In genomic region chr2:10825278-10826133, GRCm38 (mm10) we compare ENCODE assay signal across 8 mouse cellular contexts.
DNase-seq lines count a peak whose midpoint lies in the region; ATAC-seq and TF ChIP-seq lines count a peak whose summit lies in the region.

No protein-coding gene starts in this region.

- no peak for TF ChIP-seq POLR2A in CH12.LX (IDR thresholded peaks at IDR 0.05; ENCODE audit: low read depth, low read length)
- TF ChIP-seq POLR2A in embryonic fibroblast, embryonic 13.5 days (IDR thresholded peaks at IDR 0.05; ENCODE audit: low read depth, low read length): no peak
- TF ChIP-seq POLR2A in testis, adult 2 months (IDR thresholded peaks at IDR 0.05; ENCODE audit: control insufficient read depth, low read depth, low read length): no peak

- H3K4me1 ChIP-seq in CH12.LX (ENCODE audit: control insufficient read depth in 1 of 2, insufficient read depth in 2 of 2): peaks cover 0 to 4% of the 10 kb centered on the region in 2 experiments; a peak in 1 of 4 replicates
- no peaks in the 10 kb centered on the region for H3K4me1 ChIP-seq in embryonic fibroblast, embryonic 13.5 days (ENCODE audit: control insufficient read depth, insufficient read depth, low read length)
- H3K4me1 ChIP-seq in heart, postnatal 0 days (ENCODE audit: control insufficient read depth, insufficient read depth): no peaks in the 10 kb centered on the region
- H3K4me1 ChIP-seq in liver, embryonic 14.5 days (replicated peaks; ENCODE audit: control insufficient read depth in 2 of 2, insufficient read depth in 2 of 2, low read length in 1 of 2): no peaks in the 10 kb centered on the region
- no peaks in the 10 kb centered on the region for H3K4me1 ChIP-seq in neural tube, embryonic 11.5 days (ENCODE audit: control insufficient read depth, insufficient read depth, low read length)
- no peaks in the 10 kb centered on the region for H3K4me1 ChIP-seq in testis, adult 2 months (ENCODE audit: control insufficient read depth, insufficient read depth, low read length)

- ATAC-seq in heart, postnatal 0 days (ENCODE audit: insufficient read depth, low read depth): no peak
- no peak for ATAC-seq in liver, embryonic 14.5 days (ENCODE audit: insufficient read depth)
- peak; percentile 65 for ATAC-seq in neural tube, embryonic 11.5 days (ENCODE audit: insufficient read depth, low FRiP score, low TSS enrichment)

- TF ChIP-seq CTCF in CH12.LX (conservative IDR thresholded peaks at IDR 0.05 in 1 of 2, IDR thresholded peaks at IDR 0.05 in 1 of 2; ENCODE audit: low read depth in 2 of 2, low read length in 2 of 2): peak; percentile 51 to 77
- peak; percentile 53; the same call in 1 of the 2 replicates for TF ChIP-seq CTCF in embryonic fibroblast, embryonic 13.5 days (IDR thresholded peaks at IDR 0.05; ENCODE audit: borderline replicate concordance, insufficient read depth, low read length)
- peak; percentile 76 for TF ChIP-seq CTCF in heart, postnatal 0 days (IDR thresholded peaks at IDR 0.05; ENCODE audit: low read depth)
- peak; percentile 72 for TF ChIP-seq CTCF in liver, embryonic 14.5 days (IDR thresholded peaks at IDR 0.05; ENCODE audit: low read depth)
- TF ChIP-seq CTCF in testis, adult 2 months (IDR thresholded peaks at IDR 0.05; ENCODE audit: control insufficient read depth, insufficient read depth, insufficient replicate concordance, low read depth, low read length): peak; percentile 69; the same call in 1 of the 2 replicates

- TF ChIP-seq RAD21 in CH12.LX (IDR thresholded peaks at IDR 0.05; ENCODE audit: low read depth, low read length): peak; percentile 57

- H3K4me3 ChIP-seq in CH12.LX (replicated peaks in 1 of 3; ENCODE audit: low read depth in 2 of 3, low read length in 2 of 3, poor library complexity in 1 of 3): peak overlapping the region; percentile 40 to 53 (median 40)
- H3K4me3 ChIP-seq in embryonic fibroblast, embryonic 13.5 days (ENCODE audit: insufficient read depth, low read length): peak overlapping the region; percentile 50
- peak overlapping the region; percentile 47 for H3K4me3 ChIP-seq in heart, postnatal 0 days (ENCODE audit: low read depth, low read length)
- peak overlapping the region; percentile 26 to 63 for H3K4me3 ChIP-seq in liver, embryonic 14.5 days (ENCODE audit: insufficient read depth in 1 of 2, low read depth in 2 of 2, low read length in 2 of 2)
- peak overlapping the region; percentile 29 for H3K4me3 ChIP-seq in neural tube, embryonic 11.5 days (ENCODE audit: low read depth, low read length)
- H3K4me3 ChIP-seq in testis, adult 2 months (ENCODE audit: control insufficient read depth, low read depth, low read length): peak overlapping the region; percentile 67

- peak overlapping the region; percentile 25; the same call in 1 of the 2 replicates for H3K9ac ChIP-seq in CH12.LX (ENCODE audit: insufficient read depth, low read depth)
- peak overlapping the region; percentile 47; the same call in 1 of the 2 replicates for H3K9ac ChIP-seq in heart, postnatal 0 days (replicated peaks; ENCODE audit: low read depth, low read length)
- no peak overlapping the region for H3K9ac ChIP-seq in liver, embryonic 14.5 days (replicated peaks)
- H3K9ac ChIP-seq in neural tube, embryonic 11.5 days (ENCODE audit: low read length): peak overlapping the region; percentile 54; the same call in 1 of the 2 replicates

- no peak overlapping the region for H3K27ac ChIP-seq in CH12.LX (ENCODE audit: insufficient read depth, low read depth)
- H3K27ac ChIP-seq in embryonic fibroblast, embryonic 13.5 days (ENCODE audit: insufficient read depth, low read length): no peak overlapping the region
- no peak overlapping the region for H3K27ac ChIP-seq in heart, postnatal 0 days (ENCODE audit: low read depth)
- no peak overlapping the region for H3K27ac ChIP-seq in liver, embryonic 14.5 days
- H3K27ac ChIP-seq in neural tube, embryonic 11.5 days (ENCODE audit: low read depth, low read length): no peak overlapping the region
- H3K27ac ChIP-seq in testis, adult 2 months (ENCODE audit: control insufficient read depth, insufficient read depth, low read depth, low read length): no peak overlapping the region

- TF ChIP-seq EP300 in CH12.LX (IDR thresholded peaks at IDR 0.05; ENCODE audit: low read length): no peak
- TF ChIP-seq EP300 in heart, postnatal 0 days (IDR thresholded peaks at IDR 0.05; ENCODE audit: low read depth): no peak
- no peak for TF ChIP-seq EP300 in liver, embryonic 14.5 days (IDR thresholded peaks at IDR 0.05; ENCODE audit: low read depth)

- no peaks in the 10 kb centered on the region for H3K9me3 ChIP-seq in CH12.LX (replicated peaks; ENCODE audit: low read length)
- no peaks in the 10 kb centered on the region for H3K9me3 ChIP-seq in heart, postnatal 0 days (replicated peaks; ENCODE audit: control insufficient read depth, low read length)
- H3K9me3 ChIP-seq in liver, embryonic 14.5 days (ENCODE audit: control insufficient read depth, low read length): no peaks in the 10 kb centered on the region
- no peaks in the 10 kb centered on the region for H3K9me3 ChIP-seq in neural tube, embryonic 11.5 days (ENCODE audit: control insufficient read depth, low read length)

- in situ Hi-C loops in CH12.LX (cut with MboI; ENCODE audit: low pct_ligation_motif_present, low pct_unique_long_range_greater_than_20kb, low sequenced_read_pairs): no loop called here

- H3K36me3 ChIP-seq in CH12.LX (replicated peaks in 1 of 2; ENCODE audit: control insufficient read depth in 1 of 2, insufficient read depth in 1 of 2, low read length in 1 of 2): no peaks in the 10 kb centered on the region
- H3K36me3 ChIP-seq in heart, postnatal 0 days (replicated peaks; ENCODE audit: control insufficient read depth, insufficient read depth, low read length): no peaks in the 10 kb centered on the region
- no peaks in the 10 kb centered on the region for H3K36me3 ChIP-seq in liver, embryonic 14.5 days (replicated peaks; ENCODE audit: control insufficient read depth, insufficient read depth, low read depth)
- no peaks in the 10 kb centered on the region for H3K36me3 ChIP-seq in neural tube, embryonic 11.5 days (ENCODE audit: control insufficient read depth, insufficient read depth, low read length)
- H3K36me3 ChIP-seq in testis, adult 2 months (ENCODE audit: control insufficient read depth, insufficient read depth, low read length): no peaks in the 10 kb centered on the region

- DNase-seq in CH12.LX (ENCODE audit: extremely low read depth): peak; percentile 78
- DNase-seq in brain, adult 2 months (ENCODE audit: low read depth, low spot score): peak; percentile 83
- DNase-seq in heart, postnatal 0 days (ENCODE audit: low spot score): peak; percentile 58
- DNase-seq in kidney, postnatal 36 days: peak; percentile 36 to 83
- peak; percentile 12 to 22 (median 22) for DNase-seq in liver, embryonic 14.5 days (ENCODE audit: low read depth in 3 of 3, low spot score in 3 of 3)
- DNase-seq in neural tube, embryonic 11.5 days (ENCODE audit: low spot score): peak; percentile 73

- dilution Hi-C loops in CH12.LX (cut with MboI; ENCODE audit: extremely low pct_ligation_motif_present, extremely low pct_unique_long_range_greater_than_20kb, low sequenced_read_pairs): no loop called here

- peak overlapping the region; percentile 73; the same call in 1 of the 2 replicates for H3K4me2 ChIP-seq in CH12.LX (ENCODE audit: insufficient read depth, low read depth, poor library complexity, severe bottlenecking)
- peak overlapping the region; percentile 57 for H3K4me2 ChIP-seq in heart, postnatal 0 days (ENCODE audit: low read depth, low read length)
- H3K4me2 ChIP-seq in liver, embryonic 14.5 days (ENCODE audit: low read depth): peak overlapping the region; percentile 37
- peak overlapping the region; percentile 41 for H3K4me2 ChIP-seq in neural tube, embryonic 11.5 days (ENCODE audit: low read depth)

- WGBS in heart, postnatal 0 days: 28% methylated on average over 29 of the region's 29 CpGs
- 24% methylated on average over 29 of the region's 29 CpGs for WGBS in liver, embryonic 14.5 days (ENCODE audit: insufficient replicate concordance)
- 35% methylated on average over 29 of the region's 29 CpGs for WGBS in neural tube, embryonic 11.5 days

- no peaks in the 10 kb centered on the region for H3K79me2 ChIP-seq in CH12.LX (replicated peaks; ENCODE audit: control insufficient read depth, extremely low read depth, insufficient read depth, poor library complexity, severe bottlenecking)

- H3K27me3 ChIP-seq in CH12.LX (replicated peaks): no peaks in the 10 kb centered on the region
- 0 out of 2 replicates have a peak, but pooled peaks cover 5% of the 10 kb centered on the region for H3K27me3 ChIP-seq in heart, postnatal 0 days (ENCODE audit: control insufficient read depth, insufficient read depth, low read length)
- H3K27me3 ChIP-seq in liver, embryonic 14.5 days (ENCODE audit: control insufficient read depth, insufficient read depth, low read length): no peaks in the 10 kb centered on the region
- H3K27me3 ChIP-seq in neural tube, embryonic 11.5 days (ENCODE audit: control insufficient read depth, insufficient read depth, low read length): no peaks in the 10 kb centered on the region
- no peaks in the 10 kb centered on the region for H3K27me3 ChIP-seq in testis, adult 2 months (ENCODE audit: control insufficient read depth, insufficient read depth, low read length)

TF ChIP-seq in CH12.LX, 34 proteins besides CTCF, POLR2A, EP300 and RAD21:
- peak; percentile 46 for TF ChIP-seq SMC3 (IDR thresholded peaks at IDR 0.05; ENCODE audit: low read depth, low read length)
- TF ChIP-seq ELF1 (IDR thresholded peaks at IDR 0.05; ENCODE audit: low read depth, low read length): peak; percentile 22; the same call in 1 of the 2 replicates
- TF ChIP-seq MEF2A (IDR thresholded peaks at IDR 0.05; ENCODE audit: borderline replicate concordance, low read depth, low read length): no peak
- TF ChIP-seq CHD2 (IDR thresholded peaks at IDR 0.05; ENCODE audit: low read length): no peak
- TF ChIP-seq TBP (conservative IDR thresholded peaks at IDR 0.05; ENCODE audit: low read depth, low read length): no peak

Comparison
In these comparisons a context has a peak if more than half of its experiments do, and no peak if none do; other contexts are left out.
1. DNase-seq: peak in every context shown above with its lines; median percentile 83 in brain, adult 2 months; 78 in CH12.LX; 73 in neural tube, embryonic 11.5 days; 60 in kidney, postnatal 36 days; 58 in heart, postnatal 0 days; 22 in liver, embryonic 14.5 days.